Mouse (Mus musculus): ENCODE results near the gene Coro7. TPM values are rescaled to one million over a fixed set of nuclear protein-coding genes. Genes with fewer than 3 reads are reported as not detected.

Gene Coro7
- polyA plus RNA-seq, 1 experiment from 2014 or later, result 13.5 TPM

DNA sequence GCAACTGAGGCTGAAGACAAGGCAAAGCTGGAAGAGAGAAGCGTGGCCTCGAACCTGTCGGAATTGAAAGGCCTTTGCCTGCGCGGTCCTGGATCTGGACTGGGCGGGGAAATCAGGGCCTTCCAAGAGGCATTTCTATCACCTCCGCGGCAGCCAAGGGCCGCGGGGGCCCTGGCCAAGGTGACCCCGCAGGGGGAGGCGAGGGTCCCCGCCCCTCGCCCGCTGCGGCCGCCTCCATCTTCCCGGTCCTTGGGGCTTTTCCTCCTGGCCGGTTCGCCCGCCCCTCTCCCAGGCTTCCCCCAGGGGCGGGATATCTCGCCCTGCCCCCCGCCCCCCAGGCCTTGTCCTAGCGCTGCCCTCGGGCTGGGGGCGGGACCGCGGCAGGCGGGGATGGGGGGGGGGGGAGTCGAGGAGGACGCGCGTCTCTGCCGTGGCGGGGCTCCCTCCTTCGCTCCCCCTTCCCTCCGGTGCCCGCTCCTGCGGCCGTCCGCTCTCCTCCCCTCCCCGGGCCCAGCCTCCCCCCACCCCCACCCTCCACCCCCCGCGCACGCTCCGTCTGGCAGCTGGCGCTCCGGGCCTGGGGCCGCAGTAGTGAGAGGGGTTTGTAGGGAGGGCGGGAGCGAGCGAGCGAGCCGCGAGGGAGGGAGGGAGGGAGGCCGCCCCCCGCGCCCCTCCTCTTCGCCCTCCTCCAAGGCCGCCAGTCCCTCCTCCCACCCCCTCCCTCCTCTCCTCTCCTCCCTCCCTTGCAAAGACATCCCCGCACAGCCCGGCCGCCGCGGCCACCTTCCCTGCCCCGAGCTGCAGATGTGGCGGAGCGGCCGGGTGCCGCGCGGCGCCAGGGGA, 85.4 kb downstream of the Coro7 start, which contains the start of gene Glis2:
Gene Glis2, plus strand, starts transcription at position 743 of the 843 bp plus-strand sequence.
- peak within 1 kb of the TSS; percentile 60 for H3K4me2 ChIP-seq (ENCODE audit: low read depth, low read length)
- WGBS (ENCODE audit: insufficient replicate concordance), result under 1% methylated on average over 46 of the region's 74 CpGs
- H3K27me3 ChIP-seq (ENCODE audit: control insufficient read depth, insufficient read depth, low read depth, low read length), result peaks cover 40% of the 10 kb centered on the region
- no peaks in the 10 kb centered on the region for H3K9me3 ChIP-seq (replicated peaks; ENCODE audit: control insufficient read depth, low read length)
- peak within 1 kb of the TSS; percentile 64 for H3K9ac ChIP-seq (ENCODE audit: low read depth, low read length)
- H3K27ac ChIP-seq (ENCODE audit: low read length), result peak within 1 kb of the TSS; percentile 51
- ATAC-seq (ENCODE audit: low read depth), result peak; percentile 74
- H3K4me3 ChIP-seq (ENCODE audit: low read depth, low read length), result peak within 1 kb of the TSS; percentile 63
- H3K36me3 ChIP-seq (ENCODE audit: control insufficient read depth, insufficient read depth), result peaks cover 2% of the 10 kb centered on the region; the same call in 1 of the 2 replicates
- peaks cover 3% of the 10 kb centered on the region for H3K4me1 ChIP-seq (ENCODE audit: control insufficient read depth, low read depth, low read length)

DNA sequence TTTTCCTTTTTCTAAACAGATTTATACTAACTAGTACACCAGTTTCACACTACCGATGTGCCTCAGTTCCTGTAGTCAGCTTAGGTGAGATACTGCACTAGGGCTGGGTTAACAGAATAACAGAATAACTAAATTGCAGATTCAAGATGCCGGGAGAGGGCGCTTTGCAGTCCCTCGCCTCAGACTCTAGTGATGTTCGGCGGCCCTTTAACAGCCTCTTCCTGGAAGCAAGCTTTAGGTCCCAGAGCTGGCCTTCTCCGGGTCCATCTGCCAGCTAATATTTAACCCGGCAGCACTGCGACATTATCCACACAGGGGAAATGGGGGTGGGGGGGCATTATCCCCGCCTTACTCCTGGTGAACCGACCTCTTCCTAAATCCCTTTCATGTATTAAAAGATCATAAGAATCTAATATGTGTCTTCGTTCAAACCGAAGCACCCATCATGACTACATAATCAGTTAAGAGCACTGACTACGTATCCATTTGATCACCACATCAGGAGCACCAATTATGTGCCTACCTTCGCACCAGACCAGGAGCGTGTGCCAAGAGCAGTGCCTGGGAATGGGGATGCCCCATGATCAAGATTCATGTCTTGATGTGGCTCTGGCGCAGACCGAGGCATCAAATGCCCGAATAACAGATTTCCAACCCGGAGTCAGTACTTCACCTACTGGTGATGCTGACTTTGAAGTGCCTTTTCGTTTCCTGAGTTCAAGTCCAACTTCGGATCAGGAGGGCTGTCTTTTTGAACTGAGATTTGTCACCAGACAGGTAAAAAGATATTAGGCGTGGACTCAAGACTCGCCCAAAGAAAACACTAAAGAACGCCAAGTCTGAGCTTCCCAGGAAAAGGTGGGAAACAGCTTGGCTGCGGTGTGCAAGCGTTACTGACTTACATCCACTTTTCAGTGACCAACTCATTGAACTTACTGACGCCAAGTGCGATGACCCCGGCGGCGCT, 86.4 kb downstream of the Coro7 start:
- H3K27ac ChIP-seq (ENCODE audit: low read length), result peak overlapping the region; percentile 51
- peaks cover 40% of the 10 kb centered on the region for H3K27me3 ChIP-seq (ENCODE audit: control insufficient read depth, insufficient read depth, low read depth, low read length)
- H3K4me2 ChIP-seq (ENCODE audit: low read depth, low read length), result peak overlapping the region; percentile 60
- peaks cover 3% of the 10 kb centered on the region for H3K4me1 ChIP-seq (ENCODE audit: control insufficient read depth, low read depth, low read length)
- ATAC-seq (ENCODE audit: low read depth), result peak; percentile 39
- H3K9me3 ChIP-seq (replicated peaks; ENCODE audit: control insufficient read depth, low read length), result no peaks in the 10 kb centered on the region
- 22% methylated on average over 32 of the region's 32 CpGs for WGBS (ENCODE audit: insufficient replicate concordance)
- peak overlapping the region; percentile 63 for H3K4me3 ChIP-seq (ENCODE audit: low read depth, low read length)
- peak overlapping the region; percentile 29; the same call in 1 of the 2 replicates for H3K9ac ChIP-seq (ENCODE audit: low read depth, low read length)
- H3K36me3 ChIP-seq (ENCODE audit: control insufficient read depth, insufficient read depth), result peaks cover 2% of the 10 kb centered on the region; the same call in 1 of the 2 replicates

DNA sequence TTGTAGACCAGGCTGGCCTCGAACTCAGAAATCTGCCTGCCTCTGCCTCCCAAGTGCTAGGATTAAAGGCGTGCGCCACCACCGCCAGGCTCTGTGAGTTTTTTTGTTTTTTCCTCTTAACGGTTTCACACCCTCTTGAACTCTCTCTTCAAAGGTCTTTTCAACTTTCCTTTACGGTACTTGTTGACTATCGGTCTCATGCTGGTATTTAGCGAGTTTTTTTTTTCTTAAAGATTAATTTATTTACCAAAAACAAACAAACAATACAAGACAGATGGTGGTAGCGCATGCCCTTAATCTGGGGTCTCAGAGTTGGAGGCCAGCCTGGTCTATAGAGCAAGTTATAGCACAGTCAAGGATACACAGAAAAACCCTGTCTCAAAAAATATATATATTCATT, 89.3 kb downstream of the Coro7 start:
- Histone ChIP-seq H3K9ac (ENCODE audit: low read depth, low read length) (no peak overlapping the region), H3K27me3 (ENCODE audit: control insufficient read depth, insufficient read depth, low read depth, low read length) (peaks cover 31% of the 10 kb centered on the region), H3K4me1 (ENCODE audit: control insufficient read depth, low read depth, low read length) (peaks cover 24% of the 10 kb centered on the region), H3K4me3 (ENCODE audit: low read depth, low read length) (no peak overlapping the region), H3K27ac (ENCODE audit: low read length) (no peak overlapping the region), H3K36me3 (ENCODE audit: control insufficient read depth, insufficient read depth) (peaks cover 2% of the 10 kb centered on the region; the same call in 1 of the 2 replicates), H3K9me3 (replicated peaks; ENCODE audit: control insufficient read depth, low read length) (no peaks in the 10 kb centered on the region), H3K4me2 (ENCODE audit: low read depth, low read length) (no peak overlapping the region)
- WGBS (ENCODE audit: insufficient replicate concordance), result 78% methylated on average over 9 of the region's 9 CpGs
- ATAC-seq (ENCODE audit: low read depth), result no peak

- Histone ChIP-seq H3K4me2 (ENCODE audit: low read depth, low read length) (no peak overlapping the region), H3K4me3 (ENCODE audit: low read depth, low read length) (no peak overlapping the region), H3K36me3 (ENCODE audit: control insufficient read depth, insufficient read depth) (peaks cover 2% of the 10 kb centered on the region; the same call in 1 of the 2 replicates), H3K27me3 (ENCODE audit: control insufficient read depth, insufficient read depth, low read depth, low read length) (peaks cover 5% of the 10 kb centered on the region), H3K4me1 (ENCODE audit: control insufficient read depth, low read depth, low read length) (peaks cover 23% of the 10 kb centered on the region), H3K9me3 (replicated peaks; ENCODE audit: control insufficient read depth, low read length) (no peaks in the 10 kb centered on the region), H3K27ac (ENCODE audit: low read length) (peak overlapping the region; percentile 71), H3K9ac (ENCODE audit: low read depth, low read length) (no peak overlapping the region)
- 72% methylated on average over 5 of the region's 5 CpGs for WGBS (ENCODE audit: insufficient replicate concordance)
- no peak for ATAC-seq (ENCODE audit: low read depth)
Observed at GRCm38 (mm10) chr16:4587516-4588210, 91.9 kb downstream of the Coro7 start.

- H3K4me2 ChIP-seq (ENCODE audit: low read depth, low read length), result peak overlapping the region; percentile 96
- H3K4me3 ChIP-seq (ENCODE audit: low read depth, low read length), result peak overlapping the region; percentile 69
- H3K9me3 ChIP-seq (replicated peaks; ENCODE audit: control insufficient read depth, low read length), result no peaks in the 10 kb centered on the region
- peak; percentile 99 for ATAC-seq (ENCODE audit: low read depth)
- H3K4me1 ChIP-seq (ENCODE audit: control insufficient read depth, low read depth, low read length), result peaks cover 21% of the 10 kb centered on the region
- peaks cover 2% of the 10 kb centered on the region; the same call in 1 of the 2 replicates for H3K36me3 ChIP-seq (ENCODE audit: control insufficient read depth, insufficient read depth)
- peak overlapping the region; percentile 69 for H3K9ac ChIP-seq (ENCODE audit: low read depth, low read length)
- WGBS (ENCODE audit: insufficient replicate concordance), result under 1% methylated on average over 43 of the region's 43 CpGs
- no peaks in the 10 kb centered on the region for H3K27me3 ChIP-seq (ENCODE audit: control insufficient read depth, insufficient read depth, low read depth, low read length)
- peak overlapping the region; percentile 71 for H3K27ac ChIP-seq (ENCODE audit: low read length)
Observed at GRCm38 (mm10) chr16:4586531-4587123, 93.0 kb downstream of the Coro7 start.

GRCm38 (mm10) chr16:4585642-4586530, 93.7 kb downstream of the Coro7 start:
- no peak for ATAC-seq (ENCODE audit: low read depth)
- peak overlapping the region; percentile 69 for H3K4me3 ChIP-seq (ENCODE audit: low read depth, low read length)
- H3K4me1 ChIP-seq (ENCODE audit: control insufficient read depth, low read depth, low read length), result peaks cover 21% of the 10 kb centered on the region
- WGBS (ENCODE audit: insufficient replicate concordance), result 5% methylated on average over 14 of the region's 14 CpGs
- H3K9me3 ChIP-seq (replicated peaks; ENCODE audit: control insufficient read depth, low read length), result no peaks in the 10 kb centered on the region
- peak overlapping the region; percentile 96 for H3K4me2 ChIP-seq (ENCODE audit: low read depth, low read length)
- H3K27ac ChIP-seq (ENCODE audit: low read length), result peak overlapping the region; percentile 58
- no peaks in the 10 kb centered on the region for H3K27me3 ChIP-seq (ENCODE audit: control insufficient read depth, insufficient read depth, low read depth, low read length)
- peaks cover 2% of the 10 kb centered on the region; the same call in 1 of the 2 replicates for H3K36me3 ChIP-seq (ENCODE audit: control insufficient read depth, insufficient read depth)
- peak overlapping the region; percentile 69 for H3K9ac ChIP-seq (ENCODE audit: low read depth, low read length)

- no peak overlapping the region for H3K4me3 ChIP-seq (ENCODE audit: low read depth, low read length)
- H3K27me3 ChIP-seq (ENCODE audit: control insufficient read depth, insufficient read depth, low read depth, low read length), result no peaks in the 10 kb centered on the region
- 40% methylated on average over 5 of the region's 5 CpGs for WGBS (ENCODE audit: insufficient replicate concordance)
- no peak overlapping the region for H3K9ac ChIP-seq (ENCODE audit: low read depth, low read length)
- no peaks in the 10 kb centered on the region for H3K36me3 ChIP-seq (ENCODE audit: control insufficient read depth, insufficient read depth)
- no peak for ATAC-seq (ENCODE audit: low read depth)
- peaks cover 21% of the 10 kb centered on the region for H3K4me1 ChIP-seq (ENCODE audit: control insufficient read depth, low read depth, low read length)
- H3K27ac ChIP-seq (ENCODE audit: low read length), result no peak overlapping the region
- no peaks in the 10 kb centered on the region for H3K9me3 ChIP-seq (replicated peaks; ENCODE audit: control insufficient read depth, low read length)
- no peak overlapping the region for H3K4me2 ChIP-seq (ENCODE audit: low read depth, low read length)
Observed at GRCm38 (mm10) chr16:4584438-4584837, 95.1 kb downstream of the Coro7 start.

Data from liver, embryonic 16.5 days (tissue).